Mouse (Mus musculus): ENCODE results near the gene Tmem237. TPM values are rescaled to one million over a fixed set of nuclear protein-coding genes. Genes with fewer than 3 reads are reported as not detected.

Gene Tmem237
- 20.4 and 23.1 TPM in 2 replicates for polyA plus RNA-seq (2011; ENCODE audit: insufficient read depth, insufficient read length, low read depth, missing spikeins)

- Histone ChIP-seq H3K27me3 (ENCODE audit: control insufficient read depth, insufficient read depth, low read length, poor library complexity, severe bottlenecking) (no peaks in the 10 kb centered on the region), H3K4me3 (ENCODE audit: low read depth, low read length) (peak within 1 kb of the TSS; percentile 97), H3K27ac (ENCODE audit: insufficient read depth, low read length) (no peak within 1 kb of the TSS), H3K4me1 (ENCODE audit: control insufficient read depth, insufficient read depth, low read length) (no peaks in the 10 kb centered on the region), H3K9me3 (replicated peaks; ENCODE audit: control insufficient read depth, insufficient read depth, low read length, poor library complexity, severe bottlenecking) (no peaks in the 10 kb centered on the region), H3K9ac (ENCODE audit: low read depth, poor library complexity, severe bottlenecking) (peak within 1 kb of the TSS; percentile 80), H3K36me3 (ENCODE audit: control insufficient read depth, insufficient read depth, low read length, poor library complexity, severe bottlenecking) (no peaks in the 10 kb centered on the region)
- TF ChIP-seq CTCF (IDR thresholded peaks at IDR 0.05; ENCODE audit: low read depth, low read length) (no peak), POLR2A (IDR thresholded peaks at IDR 0.05; ENCODE audit: insufficient read depth, low read length) (no peak), EP300 (IDR thresholded peaks at IDR 0.05; ENCODE audit: insufficient read depth, low read depth, low read length) (no peak)
Measured at GRCm38 (mm10) chr1:59119720-59120457, at the start of gene Tmem237. Gene Tmem237, minus strand, starts transcription at chr1:59120408.

GRCm38 (mm10) chr1:59169586-59169985, 49.4 kb upstream of the Tmem237 start:
- H3K27ac ChIP-seq (ENCODE audit: insufficient read depth, low read length), result no peak overlapping the region
- no peak for TF ChIP-seq POLR2A (IDR thresholded peaks at IDR 0.05; ENCODE audit: insufficient read depth, low read length)
- no peak for TF ChIP-seq CTCF (IDR thresholded peaks at IDR 0.05; ENCODE audit: low read depth, low read length)
- no peak for TF ChIP-seq EP300 (IDR thresholded peaks at IDR 0.05; ENCODE audit: insufficient read depth, low read depth, low read length)
- H3K36me3 ChIP-seq (ENCODE audit: control insufficient read depth, insufficient read depth, low read length, poor library complexity, severe bottlenecking), result peaks cover 17% of the 10 kb centered on the region
- H3K4me1 ChIP-seq (ENCODE audit: control insufficient read depth, insufficient read depth, low read length), result no peaks in the 10 kb centered on the region
- no peaks in the 10 kb centered on the region for H3K9me3 ChIP-seq (replicated peaks; ENCODE audit: control insufficient read depth, insufficient read depth, low read length, poor library complexity, severe bottlenecking)
- no peaks in the 10 kb centered on the region for H3K27me3 ChIP-seq (ENCODE audit: control insufficient read depth, insufficient read depth, low read length, poor library complexity, severe bottlenecking)
- no peak overlapping the region for H3K9ac ChIP-seq (ENCODE audit: low read depth, poor library complexity, severe bottlenecking)
- H3K4me3 ChIP-seq (ENCODE audit: low read depth, low read length), result no peak overlapping the region

GRCm38 (mm10) chr1:59168556-59168955, 48.3 kb upstream of the Tmem237 start:
- peaks cover 17% of the 10 kb centered on the region for H3K36me3 ChIP-seq (ENCODE audit: control insufficient read depth, insufficient read depth, low read length, poor library complexity, severe bottlenecking)
- H3K27ac ChIP-seq (ENCODE audit: insufficient read depth, low read length), result no peak overlapping the region
- no peak overlapping the region for H3K9ac ChIP-seq (ENCODE audit: low read depth, poor library complexity, severe bottlenecking)
- TF ChIP-seq POLR2A (IDR thresholded peaks at IDR 0.05; ENCODE audit: insufficient read depth, low read length), result no peak
- TF ChIP-seq EP300 (IDR thresholded peaks at IDR 0.05; ENCODE audit: insufficient read depth, low read depth, low read length), result no peak
- no peak for TF ChIP-seq CTCF (IDR thresholded peaks at IDR 0.05; ENCODE audit: low read depth, low read length)
- H3K27me3 ChIP-seq (ENCODE audit: control insufficient read depth, insufficient read depth, low read length, poor library complexity, severe bottlenecking), result no peaks in the 10 kb centered on the region
- H3K4me1 ChIP-seq (ENCODE audit: control insufficient read depth, insufficient read depth, low read length), result no peaks in the 10 kb centered on the region
- no peak overlapping the region for H3K4me3 ChIP-seq (ENCODE audit: low read depth, low read length)
- H3K9me3 ChIP-seq (replicated peaks; ENCODE audit: control insufficient read depth, insufficient read depth, low read length, poor library complexity, severe bottlenecking), result no peaks in the 10 kb centered on the region

GRCm38 (mm10) chr1:59167654-59168425, 47.6 kb upstream of the Tmem237 start:
- H3K9ac ChIP-seq (ENCODE audit: low read depth, poor library complexity, severe bottlenecking), result no peak overlapping the region
- TF ChIP-seq CTCF (IDR thresholded peaks at IDR 0.05; ENCODE audit: low read depth, low read length), result no peak
- no peak for TF ChIP-seq EP300 (IDR thresholded peaks at IDR 0.05; ENCODE audit: insufficient read depth, low read depth, low read length)
- no peak for TF ChIP-seq POLR2A (IDR thresholded peaks at IDR 0.05; ENCODE audit: insufficient read depth, low read length)
- no peaks in the 10 kb centered on the region for H3K9me3 ChIP-seq (replicated peaks; ENCODE audit: control insufficient read depth, insufficient read depth, low read length, poor library complexity, severe bottlenecking)
- H3K27ac ChIP-seq (ENCODE audit: insufficient read depth, low read length), result no peak overlapping the region
- peaks cover 2% of the 10 kb centered on the region for H3K4me1 ChIP-seq (ENCODE audit: control insufficient read depth, insufficient read depth, low read length)
- no peaks in the 10 kb centered on the region for H3K27me3 ChIP-seq (ENCODE audit: control insufficient read depth, insufficient read depth, low read length, poor library complexity, severe bottlenecking)
- peaks cover 12% of the 10 kb centered on the region for H3K36me3 ChIP-seq (ENCODE audit: control insufficient read depth, insufficient read depth, low read length, poor library complexity, severe bottlenecking)
- no peak overlapping the region for H3K4me3 ChIP-seq (ENCODE audit: low read depth, low read length)

GRCm38 (mm10) chr1:59166232-59166905, 46.2 kb upstream of the Tmem237 start:
- no peak overlapping the region for H3K27ac ChIP-seq (ENCODE audit: insufficient read depth, low read length)
- H3K9ac ChIP-seq (ENCODE audit: low read depth, poor library complexity, severe bottlenecking), result no peak overlapping the region
- H3K36me3 ChIP-seq (ENCODE audit: control insufficient read depth, insufficient read depth, low read length, poor library complexity, severe bottlenecking), result peaks cover 12% of the 10 kb centered on the region
- TF ChIP-seq EP300 (IDR thresholded peaks at IDR 0.05; ENCODE audit: insufficient read depth, low read depth, low read length) (no peak), CTCF (IDR thresholded peaks at IDR 0.05; ENCODE audit: low read depth, low read length) (no peak), POLR2A (IDR thresholded peaks at IDR 0.05; ENCODE audit: insufficient read depth, low read length) (no peak)
- H3K4me1 ChIP-seq (ENCODE audit: control insufficient read depth, insufficient read depth, low read length), result peaks cover 4% of the 10 kb centered on the region
- no peaks in the 10 kb centered on the region for H3K9me3 ChIP-seq (replicated peaks; ENCODE audit: control insufficient read depth, insufficient read depth, low read length, poor library complexity, severe bottlenecking)
- H3K4me3 ChIP-seq (ENCODE audit: low read depth, low read length), result no peak overlapping the region
- no peaks in the 10 kb centered on the region for H3K27me3 ChIP-seq (ENCODE audit: control insufficient read depth, insufficient read depth, low read length, poor library complexity, severe bottlenecking)
